8 mouse cellular contexts compared by ENCODE assay signal in genomic region chr16:52452862-52453715, GRCm38 (mm10). TPM values are rescaled to one million over a fixed set of nuclear protein-coding genes. Genes with fewer than 3 reads are reported as not detected.
DNase-seq lines count a peak whose midpoint lies in the region; ATAC-seq and TF ChIP-seq lines count a peak whose summit lies in the region.

No protein-coding gene starts in this region.

- H3K36me3 ChIP-seq in hindbrain, embryonic 11.5 days (ENCODE audit: control insufficient read depth, insufficient read depth, low read length), result no peaks in the 10 kb centered on the region
- H3K36me3 ChIP-seq in lung, postnatal 0 days (ENCODE audit: insufficient read depth, low read length), result no peaks in the 10 kb centered on the region

- H3K9me3 ChIP-seq in hindbrain, embryonic 11.5 days (ENCODE audit: control insufficient read depth, low read length), result no peaks in the 10 kb centered on the region
- H3K9me3 ChIP-seq in lung, postnatal 0 days (ENCODE audit: low read length), result no peaks in the 10 kb centered on the region

- peak; percentile 68 for DNase-seq in Patski (ENCODE audit: low read depth, low spot score)
- DNase-seq in cerebellum, postnatal 14 days, result peak; percentile 97
- DNase-seq in frontal cortex, postnatal 10 days (ENCODE audit: low spot score in 2 of 2), result peak; percentile 97 to 98
- peak; percentile 98 for DNase-seq in hindbrain, embryonic 11.5 days (ENCODE audit: low spot score)
- peak; percentile 97 to 99 for DNase-seq in layer of hippocampus, postnatal 10 days (ENCODE audit: low spot score in 2 of 2)
- peak; percentile 99 for DNase-seq in lung, postnatal 0 days (ENCODE audit: low spot score)
- DNase-seq in ovary, postnatal 10 days (ENCODE audit: low spot score), result peak; percentile 85
- DNase-seq in thymus, postnatal 0 days (ENCODE audit: low spot score), result peak; percentile 89

- in situ Hi-C loops in Patski (cut with MboI; ENCODE audit: low pct_unique_long_range_greater_than_20kb), result no loop called here

- TF ChIP-seq EP300 in lung, postnatal 0 days (IDR thresholded peaks at IDR 0.05), result no peak

- peak; percentile 99 for ATAC-seq in Patski
- ATAC-seq in hindbrain, embryonic 11.5 days (ENCODE audit: low FRiP score), result peak; percentile 97
- peak; percentile 97 for ATAC-seq in lung, postnatal 0 days

- TF ChIP-seq CTCF in Patski (IDR thresholded peaks at IDR 0.05), result peak; percentile 94
- peak; percentile 99 for TF ChIP-seq CTCF in lung, postnatal 0 days (IDR thresholded peaks at IDR 0.05)

- peaks cover 2% of the 10 kb centered on the region; the same call in 1 of the 2 replicates for H3K4me1 ChIP-seq in hindbrain, embryonic 11.5 days (replicated peaks; ENCODE audit: control insufficient read depth, insufficient read depth, low read length)
- no peaks in the 10 kb centered on the region for H3K4me1 ChIP-seq in lung, postnatal 0 days (ENCODE audit: insufficient read depth, low read depth, low read length)

- H3K4me3 ChIP-seq in hindbrain, embryonic 11.5 days (ENCODE audit: low read depth, low read length), result peak overlapping the region; percentile 43
- H3K4me3 ChIP-seq in lung, postnatal 0 days (ENCODE audit: low read depth, low read length), result peak overlapping the region; percentile 77

- CTCF ChIA-PET in Patski (lab: Charles Lee), result interaction anchor here (1.0 to 1.9 kb wide), 3 partner anchors 9 to 19 kb away, joined by 3 to 5 read pairs (median 4); no protein-coding TSS in a partner anchor

- H3K27ac ChIP-seq in hindbrain, embryonic 11.5 days (ENCODE audit: low read depth, low read length), result no peak overlapping the region
- H3K27ac ChIP-seq in lung, postnatal 0 days (ENCODE audit: low read length), result peak overlapping the region; percentile 75

- 3% methylated on average over 50 of the region's 55 CpGs for WGBS in hindbrain, embryonic 11.5 days
- under 1% methylated on average over 36 of the region's 55 CpGs for WGBS in lung, postnatal 0 days

- POLR2A ChIA-PET in Patski (lab: Charles Lee), result interaction anchor here (0.5 kb wide), 1 partner anchor 13 kb away, joined by 3 read pairs; no protein-coding TSS in a partner anchor

- no peaks in the 10 kb centered on the region for H3K27me3 ChIP-seq in Patski
- peaks cover 6% of the 10 kb centered on the region; the same call in 1 of the 2 replicates for H3K27me3 ChIP-seq in hindbrain, embryonic 11.5 days (ENCODE audit: control insufficient read depth, insufficient read depth, low read length)
- no peaks in the 10 kb centered on the region for H3K27me3 ChIP-seq in lung, postnatal 0 days (replicated peaks; ENCODE audit: insufficient read depth, low read length)

- H3K9ac ChIP-seq in hindbrain, embryonic 11.5 days (ENCODE audit: low read depth, low read length), result no peak overlapping the region; the same call in 1 of the 2 replicates
- peak overlapping the region; percentile 48 for H3K9ac ChIP-seq in lung, postnatal 0 days (replicated peaks; ENCODE audit: low read depth)

- peak overlapping the region; percentile 61 for H3K4me2 ChIP-seq in hindbrain, embryonic 11.5 days (replicated peaks; ENCODE audit: low read depth, low read length)
- H3K4me2 ChIP-seq in lung, postnatal 0 days (replicated peaks; ENCODE audit: low read depth, low read length), result peak overlapping the region; percentile 81

RNA-seq across cellular contexts. Expression of gene Alcam, which starts 0.8 kb away (rescaled TPM):
- polyA plus RNA-seq in Patski (2021), result 3.0 TPM
- polyA plus RNA-seq in hindbrain, embryonic 11.5 days (2014; fragmentation: Nextera tagmentation; extraction: Ambion mirVana), result 57.6 and 84.9 TPM in 2 replicates
- 100 to 1,000 TPM; 127 to 135 TPM for total RNA-seq in layer of hippocampus, postnatal 10 days (2021)
- 68.9 and 79.4 TPM in 2 replicates for polyA plus RNA-seq in lung, postnatal 0 days (2015; fragmentation: Nextera tagmentation; extraction: Ambion mirVana)
- polyA plus RNA-seq in thymus, postnatal 0 days (2015; fragmentation: Nextera tagmentation; extraction: Ambion mirVana), result 17.2 and 19.6 TPM in 2 replicates
